Mouse (Mus musculus) embryonic facial prominence, embryonic 14.5 days (tissue): ENCODE results near the gene Olfr1313. TPM values are rescaled to one million over a fixed set of nuclear protein-coding genes. Genes with fewer than 3 reads are reported as not detected.
"Not testable (repeated sequence)": the region's sequence is repeated elsewhere in the genome, so short reads cannot be mapped to it uniquely, and the experiment has no call there.

Experiments used
- ATAC-seq: fragments of 200-750 bp; cut with Nextera tagmentation; 2 replicates; pipeline ENCODE4 v1.8.0; 2017; ENCODE audit warnings: low read depth, moderate number of reproducible peaks, moderate TSS enrichment
- DNase-seq: peaks from one replicate; pipeline ENCODE4 v3.0.0-alpha.2; 2015; ENCODE audit warnings: low spot score
- H3K27ac ChIP-seq: fragments of 300-500 bp; sonication (generic); replicated peaks from 2 replicates; pipeline ENCODE4 v1.5.1; 2014; ENCODE audit warnings: low read depth, mild to moderate bottlenecking, low read length, moderate library complexity
- H3K27me3 ChIP-seq: fragments of 300-500 bp; sonication (generic); replicated peaks from 2 replicates; pipeline ENCODE4 v1.6.1; 2014; ENCODE audit warnings: low read length; ENCODE audit not compliant: control insufficient read depth, insufficient read depth
- H3K36me3 ChIP-seq: fragments of 300-500 bp; sonication (generic); 2 replicates; pipeline ENCODE4 v1.6.1; 2014; ENCODE audit warnings: low read length, mixed read lengths; ENCODE audit not compliant: control insufficient read depth, insufficient read depth
- H3K4me1 ChIP-seq: fragments of 300-500 bp; sonication (generic); 2 replicates; pipeline ENCODE4 v1.6.1; 2014; ENCODE audit warnings: antibody characterized with exemption, low read length; ENCODE audit not compliant: control insufficient read depth, insufficient read depth
- H3K4me2 ChIP-seq: fragments of 300-500 bp; sonication (generic); 2 replicates; pipeline ENCODE4 v1.6.1; 2014; ENCODE audit warnings: low read depth, mild to moderate bottlenecking, low read length, moderate library complexity, mixed read lengths
- H3K4me3 ChIP-seq: fragments of 300-500 bp; sonication (generic); 2 replicates; pipeline ENCODE4 v1.5.1; 2014; ENCODE audit warnings: low read depth, mild to moderate bottlenecking, low read length
- H3K9ac ChIP-seq: fragments of 300-500 bp; sonication (generic); 2 replicates; pipeline ENCODE4 v1.6.1; 2014; ENCODE audit warnings: low read depth, mild to moderate bottlenecking, low read length, moderate library complexity, mixed read lengths
- H3K9me3 ChIP-seq: fragments of 300-500 bp; sonication (generic); 2 replicates; pipeline ENCODE4 v1.6.1; 2016; ENCODE audit warnings: low read length; ENCODE audit not compliant: control insufficient read depth
- WGBS: fragments of 180-500 bp; shearing (Covaris S2); extraction: QIAGEN DNeasy Blood & Tissue Kit; methylation state at CpG from one replicate; pipeline ENCODE4 v1.1.7; 2014; 5-methylcytosine and 5-hydroxymethylcytosine counted together
- polyA plus RNA-seq: library from polyadenylated mRNA; unstranded; fragments of >200 nt; fragmentation: Nextera tagmentation; extraction: Ambion mirVana; gene quantifications from 2 replicates; pipeline ENCODE4 v1.2.1, GENCODE M21; 2014

The Olfr1313 gene
- 0.13 TPM in 1 of 2 replicates, not detected in the other for polyA plus RNA-seq

DNA sequence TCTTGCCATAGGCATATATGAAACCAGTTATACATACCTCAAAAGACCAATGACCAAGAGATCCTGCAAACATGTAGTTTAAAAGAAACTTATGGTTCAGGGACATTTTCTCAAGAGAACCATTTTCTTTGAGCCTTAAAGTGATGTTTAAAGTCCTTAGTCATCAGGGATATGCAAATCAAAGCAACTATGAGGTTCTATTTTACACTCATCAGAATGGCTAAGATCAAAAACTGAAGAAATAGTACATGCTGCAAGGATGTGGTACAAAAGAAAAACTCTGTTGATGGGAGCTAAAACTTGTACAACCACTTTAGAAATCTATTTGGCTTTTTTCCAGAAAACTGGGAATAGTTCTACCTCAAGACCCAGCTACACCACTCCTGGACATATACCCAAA, at the start of gene Olfr1313:
Gene Olfr1313, minus strand, starts transcription at position 101 of the 400 bp plus-strand sequence.
- H3K4me3 ChIP-seq, result no peak within 1 kb of the TSS
- no peaks in the 10 kb centered on the region for H3K36me3 ChIP-seq
- H3K9me3 ChIP-seq, result no peaks in the 10 kb centered on the region
- ATAC-seq (no peak), DNase-seq (no peak)
- H3K4me2 ChIP-seq, result no peak within 1 kb of the TSS
- no peaks in the 10 kb centered on the region for H3K27me3 ChIP-seq
- H3K4me1 ChIP-seq, result no peaks in the 10 kb centered on the region
- H3K9ac ChIP-seq, result no peak within 1 kb of the TSS
- no peak within 1 kb of the TSS for H3K27ac ChIP-seq

DNA sequence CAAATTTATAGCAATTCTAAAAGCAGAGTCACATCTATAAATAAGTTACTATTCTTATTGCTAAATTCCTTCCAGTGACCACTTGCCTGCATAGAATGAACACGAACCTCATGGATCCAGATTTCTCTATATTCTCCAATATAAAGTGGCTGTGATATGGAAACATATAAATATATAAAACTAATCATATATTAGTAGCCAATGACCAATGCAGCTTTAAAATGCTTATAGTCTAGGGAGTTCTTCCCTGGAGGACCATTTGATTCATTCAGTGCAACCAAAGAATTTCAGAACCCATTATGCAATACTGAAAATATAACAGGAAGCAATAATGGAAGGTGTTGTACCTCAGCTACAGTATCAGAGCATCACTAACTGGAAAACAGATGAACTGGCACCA, 37.7 kb upstream of the Olfr1313 start, which contains the start of gene Olfr1315-ps1:
Gene Olfr1315-ps1, minus strand, starts transcription at position 101 of the 400 bp plus-strand sequence.
- no peak within 1 kb of the TSS for H3K4me2 ChIP-seq
- H3K9me3 ChIP-seq, result no peaks in the 10 kb centered on the region
- H3K36me3 ChIP-seq, result no peaks in the 10 kb centered on the region
- H3K4me1 ChIP-seq, result no peaks in the 10 kb centered on the region
- H3K4me3 ChIP-seq, result no peak within 1 kb of the TSS
- DNase-seq (no peak), ATAC-seq (no peak)
- 79% methylated on average over 1 of the region's 1 CpGs for WGBS
- no peaks in the 10 kb centered on the region for H3K27me3 ChIP-seq
- H3K9ac ChIP-seq, result no peak within 1 kb of the TSS
- H3K27ac ChIP-seq, result no peak within 1 kb of the TSS

DNA sequence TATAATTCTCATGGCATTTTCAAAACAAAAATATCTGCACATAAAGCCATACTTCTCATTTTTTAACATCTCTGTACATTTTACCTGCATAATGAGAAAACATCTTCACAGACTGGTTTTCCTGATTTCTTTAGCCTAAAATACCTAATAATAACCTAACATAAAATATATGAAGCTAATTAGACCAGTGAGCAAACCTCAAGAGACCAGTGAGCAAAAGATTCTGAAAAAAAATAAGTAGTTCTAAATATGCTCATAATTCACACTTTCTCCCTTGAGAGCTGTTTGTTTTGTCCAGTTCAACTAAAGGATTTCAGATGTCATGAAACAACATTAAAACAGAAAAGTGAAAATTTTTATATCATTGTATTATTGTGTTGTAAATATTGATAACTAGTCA, 19.0 kb upstream of the Olfr1313 start, which contains the start of gene Olfr1314:
Gene Olfr1314, minus strand, starts transcription at position 101 of the 400 bp plus-strand sequence.
- no peaks in the 10 kb centered on the region for H3K36me3 ChIP-seq
- H3K27me3 ChIP-seq, result no peaks in the 10 kb centered on the region
- no peak for ATAC-seq

DNA sequence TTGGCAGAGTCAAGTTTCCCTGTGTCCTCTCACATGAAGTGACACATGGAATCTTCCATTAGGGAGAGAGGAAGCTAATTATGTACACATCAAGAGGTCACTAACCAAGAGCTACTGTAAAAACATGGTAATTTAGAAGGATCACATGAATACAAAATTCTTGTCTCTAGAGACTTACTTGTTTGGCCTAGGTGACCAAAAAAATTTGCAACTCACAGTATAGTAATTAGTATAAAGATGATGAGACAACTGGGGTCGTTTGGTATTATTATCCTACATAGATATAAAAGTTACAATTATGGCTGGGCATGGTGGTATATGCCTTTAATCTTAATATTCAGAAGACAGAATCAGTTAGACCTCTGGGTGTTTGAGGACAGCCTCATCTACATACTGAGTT, 27.5 kb downstream of the Olfr1313 start, which contains the start of gene Olfr1312:
Gene Olfr1312, minus strand, starts transcription at position 101 of the 400 bp plus-strand sequence.
- 27% methylated on average over 1 of the region's 1 CpGs for WGBS
- DNase-seq, result no peak

More for the DNA sequence above, 19.0 kb upstream of the Olfr1313 start, which contains the start of gene Olfr1314:
- Histone ChIP-seq H3K4me3 (no peak within 1 kb of the TSS), H3K27ac (no peak within 1 kb of the TSS), H3K9ac (no peak within 1 kb of the TSS), H3K4me1 (no peaks in the 10 kb centered on the region), H3K4me2 (no peak within 1 kb of the TSS), H3K9me3 (no peaks in the 10 kb centered on the region)
- no peak for DNase-seq

DNA sequence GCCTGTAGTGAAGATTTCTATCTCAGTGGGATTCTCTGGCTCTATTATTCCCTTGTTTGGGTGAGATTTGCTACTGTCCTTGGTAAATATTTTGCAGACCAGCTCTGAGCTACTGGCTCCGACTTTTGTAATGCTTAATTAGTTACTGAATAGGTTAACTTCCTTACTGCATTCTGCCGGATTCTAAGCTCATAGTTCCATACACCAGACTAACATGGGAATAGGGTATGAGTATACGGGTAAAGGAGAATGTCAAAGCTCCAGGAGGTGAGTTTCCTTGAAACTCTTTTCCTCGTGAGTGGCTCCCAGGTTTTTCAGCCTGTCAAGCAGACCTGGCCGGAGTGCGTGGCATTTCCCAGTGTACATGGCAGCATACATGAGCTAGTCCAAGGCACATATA, 50.7 kb downstream of the Olfr1313 start:
- H3K4me1 ChIP-seq, H3K9ac ChIP-seq, H3K27ac ChIP-seq, H3K9me3 ChIP-seq, H3K4me3 ChIP-seq, DNase-seq, H3K27me3 ChIP-seq, ATAC-seq, H3K4me2 ChIP-seq, H3K36me3 ChIP-seq: not testable (repeated sequence)
- 52% methylated on average over 6 of the region's 6 CpGs for WGBS

More for the DNA sequence above, 27.5 kb downstream of the Olfr1313 start, which contains the start of gene Olfr1312:
- Histone ChIP-seq H3K9me3 (no peaks in the 10 kb centered on the region), H3K4me1 (no peaks in the 10 kb centered on the region), H3K4me2 (no peak within 1 kb of the TSS), H3K4me3 (no peak within 1 kb of the TSS), H3K9ac (no peak within 1 kb of the TSS), H3K27me3 (no peaks in the 10 kb centered on the region), H3K36me3 (no peaks in the 10 kb centered on the region), H3K27ac (no peak within 1 kb of the TSS)
- ATAC-seq, result no peak

DNA sequence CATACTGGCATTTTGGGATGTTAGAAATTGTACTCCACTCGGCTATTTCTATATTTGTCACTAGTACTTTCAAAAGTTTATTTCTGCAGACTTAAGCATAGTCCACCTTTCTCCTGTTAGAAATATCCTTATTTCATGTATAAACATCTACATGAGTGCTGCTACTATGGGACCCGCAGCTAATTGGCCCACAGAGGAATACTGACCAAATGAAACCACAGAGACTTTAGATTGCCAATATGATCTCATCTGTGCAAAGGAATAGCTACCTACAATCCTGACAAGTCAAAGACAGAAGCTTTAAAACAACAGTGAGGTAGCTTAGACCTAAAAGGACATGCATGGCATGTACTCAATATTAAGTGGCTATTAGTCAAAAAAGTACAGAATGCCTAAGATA, 53.3 kb downstream of the Olfr1313 start, which contains the start of gene Olfr1311:
Gene Olfr1311, minus strand, starts transcription at position 101 of the 400 bp plus-strand sequence.
- no peak within 1 kb of the TSS for H3K27ac ChIP-seq
- no peaks in the 10 kb centered on the region for H3K4me1 ChIP-seq
- no peak within 1 kb of the TSS for H3K4me3 ChIP-seq
- 90% methylated on average over 2 of the region's 2 CpGs for WGBS
- no peak within 1 kb of the TSS for H3K9ac ChIP-seq
- H3K9me3 ChIP-seq, result no peaks in the 10 kb centered on the region
- H3K4me2 ChIP-seq, result no peak within 1 kb of the TSS
- ATAC-seq, result no peak
- DNase-seq, result no peak
- H3K36me3 ChIP-seq, result no peaks in the 10 kb centered on the region
- no peaks in the 10 kb centered on the region for H3K27me3 ChIP-seq

Other genes starting within 250 kb of the Olfr1313 start
- not detected in 2 replicates for gene Olfr1305, start 200.7 kb downstream of the Olfr1313 start, polyA plus RNA-seq
- gene Olfr1306, start 161.6 kb downstream of the Olfr1313 start, polyA plus RNA-seq, result 0.11 TPM in 1 of 2 replicates, not detected in the other
- not detected in 2 replicates for gene Olfr1307, start 128.4 kb downstream of the Olfr1313 start, polyA plus RNA-seq
- not detected in 2 replicates for gene Olfr1308, start 112.9 kb downstream of the Olfr1313 start, polyA plus RNA-seq
- not detected in 2 replicates for gene Olfr1309, start 87.6 kb downstream of the Olfr1313 start, polyA plus RNA-seq
- gene Olfr1310, start 65.1 kb downstream of the Olfr1313 start, polyA plus RNA-seq, result not detected in 2 replicates
- gene Olfr1311, start 53.4 kb downstream of the Olfr1313 start, polyA plus RNA-seq, result not detected in 2 replicates
- gene Olfr1312, start 27.6 kb downstream of the Olfr1313 start, polyA plus RNA-seq, result not detected in 2 replicates
- gene Olfr1314, start 18.9 kb upstream of the Olfr1313 start, polyA plus RNA-seq, result not detected in 2 replicates
- gene Olfr1315-ps1, start 37.6 kb upstream of the Olfr1313 start, polyA plus RNA-seq, result not detected in 2 replicates
- gene Olfr1316, start 57.1 kb upstream of the Olfr1313 start, polyA plus RNA-seq, result not detected in 2 replicates
- not detected in 2 replicates for gene Olfr1317, start 62.5 kb upstream of the Olfr1313 start, polyA plus RNA-seq
- gene Olfr1318, start 76.4 kb upstream of the Olfr1313 start, polyA plus RNA-seq, result not detected in 2 replicates
- gene Lpcat4, start 161.6 kb upstream of the Olfr1313 start, polyA plus RNA-seq, result 17.5 and 19.3 TPM in 2 replicates
- not detected in 2 replicates for gene Nutm1, start 181.4 kb upstream of the Olfr1313 start, polyA plus RNA-seq
- gene Nop10, start 184.1 kb upstream of the Olfr1313 start, polyA plus RNA-seq, result 186 and 203 TPM in 2 replicates
- gene Slc12a6, start 188.0 kb upstream of the Olfr1313 start, polyA plus RNA-seq, result 15.6 and 16.5 TPM in 2 replicates
- not detected in 2 replicates for gene Gm21985, start 188.5 kb upstream of the Olfr1313 start, polyA plus RNA-seq